Mouse (Mus musculus) bone marrow macrophage, adult 2 months (primary cell): ENCODE measurements around the gene Nckap5l.

Experiments used
- CTCF ChIP-seq: IDR thresholded peaks from 2 replicates; pipeline ENCODE4 v1.5.1; 2012; ENCODE audit warnings: low read depth, mild to moderate bottlenecking, low read length, moderate library complexity
- POLR2A ChIP-seq: IDR thresholded peaks from 2 replicates; pipeline ENCODE4 v1.6.1; 2012; ENCODE audit warnings: mild to moderate bottlenecking, low read depth, low read length, borderline replicate concordance

DNA sequence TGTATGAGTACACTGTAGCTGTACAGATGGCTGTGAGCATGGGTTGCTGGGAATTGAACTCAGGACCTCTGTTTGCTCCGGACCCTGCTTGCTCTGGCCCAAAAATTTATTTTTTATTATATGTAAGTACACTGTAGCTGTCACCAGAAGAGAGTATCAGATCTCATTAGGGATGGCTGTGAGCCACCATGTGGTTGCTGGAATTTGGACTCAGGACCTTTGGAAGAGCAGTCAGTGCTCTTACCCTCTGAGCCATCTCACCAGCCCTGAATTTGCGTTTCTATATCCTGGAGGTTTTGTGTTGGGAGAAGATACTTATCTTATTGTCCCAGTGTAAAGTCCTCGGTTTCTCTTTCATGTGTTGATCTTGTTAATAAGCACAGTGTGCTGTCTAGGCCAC, 70.8 kb downstream of the Nckap5l start:
- no peak for TF ChIP-seq CTCF
- no peak for TF ChIP-seq POLR2A
